Mouse (Mus musculus) neural tube, embryonic 13.5 days (tissue): Measurements from ENCODE around the gene Tsen2. TPM values are rescaled to one million over a fixed set of nuclear protein-coding genes. Genes with fewer than 3 reads are reported as not detected.

Experiments
- ATAC-seq: fragments of 200-750 bp; cut with Nextera tagmentation; 2 replicates; pipeline ENCODE4 v1.8.0; 2017; ENCODE audit warnings: low read depth, mild to moderate bottlenecking, moderate TSS enrichment, moderate library complexity
- H3K27ac ChIP-seq: fragments of 300-500 bp; sonication (generic); replicated peaks from 2 replicates; pipeline ENCODE4 v1.5.1; 2015; ENCODE audit warnings: moderate library complexity, mild to moderate bottlenecking, inconsistent platforms
- H3K27me3 ChIP-seq: fragments of 300-500 bp; sonication (generic); 2 replicates; pipeline ENCODE4 v1.6.1; 2015; ENCODE audit warnings: mild to moderate bottlenecking, inconsistent platforms
- H3K36me3 ChIP-seq: fragments of 300-500 bp; sonication (generic); 2 replicates; pipeline ENCODE4 v1.6.1; 2015; ENCODE audit warnings: mild to moderate bottlenecking, inconsistent platforms
- H3K4me1 ChIP-seq: fragments of 300-500 bp; sonication (generic); replicated peaks from 2 replicates; pipeline ENCODE4 v1.6.1; 2015; ENCODE audit warnings: inconsistent platforms
- H3K4me2 ChIP-seq: fragments of 300-500 bp; sonication (generic); 2 replicates; pipeline ENCODE4 v1.6.1; 2015; ENCODE audit warnings: inconsistent platforms, mild to moderate bottlenecking, moderate library complexity
- H3K4me3 ChIP-seq: fragments of 300-500 bp; sonication (generic); 2 replicates; pipeline ENCODE4 v1.5.1; 2015; ENCODE audit warnings: mild to moderate bottlenecking, inconsistent platforms
- H3K9ac ChIP-seq: fragments of 300-500 bp; sonication (generic); 2 replicates; pipeline ENCODE4 v1.6.1; 2015; ENCODE audit warnings: moderate library complexity, mild to moderate bottlenecking, inconsistent platforms
- H3K9me3 ChIP-seq: fragments of 300-500 bp; sonication (generic); 2 replicates; pipeline ENCODE4 v1.6.1; 2016; ENCODE audit warnings: inconsistent platforms
- WGBS: fragments of 180-500 bp; shearing (Covaris S2); methylation state at CpG from one replicate; pipeline ENCODE4 v1.1.7; 2015; 5-methylcytosine and 5-hydroxymethylcytosine counted together
- polyA plus RNA-seq: library from polyadenylated mRNA; unstranded; fragments of >200 nt; fragmentation: Nextera tagmentation; extraction: Ambion mirVana; gene quantifications from 2 replicates; pipeline ENCODE4 v1.2.1, GENCODE M21; 2015

Gene Tsen2
- polyA plus RNA-seq, 1 experiment from 2014 or later, result 31.7 TPM

DNA sequence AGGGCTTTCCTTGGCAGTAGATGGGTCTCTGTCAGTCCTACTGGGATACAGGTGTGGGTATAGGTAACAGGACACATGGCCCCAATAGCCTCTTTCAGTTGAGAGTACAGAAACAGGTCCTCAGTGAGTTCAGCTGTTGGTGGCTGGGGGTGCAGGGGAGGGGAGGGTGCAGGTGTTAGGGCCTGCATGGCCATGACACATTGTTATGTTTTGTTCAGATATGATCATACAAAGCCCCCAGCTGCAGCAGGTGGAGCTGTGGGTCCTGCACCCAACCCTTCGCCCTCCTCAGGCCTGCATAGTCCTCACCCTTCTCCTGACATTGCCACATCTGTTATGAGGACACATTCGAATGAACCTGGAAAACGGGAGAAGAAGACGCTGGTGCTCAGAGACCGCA lies 65.8 kb downstream of the Tsen2 start:
- no peak overlapping the region for H3K4me2 ChIP-seq
- H3K27me3 ChIP-seq, result no peaks in the 10 kb centered on the region
- no peak overlapping the region for H3K27ac ChIP-seq
- no peak overlapping the region for H3K9ac ChIP-seq
- H3K9me3 ChIP-seq, result no peaks in the 10 kb centered on the region
- H3K4me1 ChIP-seq, result peaks cover 8% of the 10 kb centered on the region
- peaks cover 61% of the 10 kb centered on the region for H3K36me3 ChIP-seq
- H3K4me3 ChIP-seq, result no peak overlapping the region
- ATAC-seq, result no peak
- WGBS, result 96% methylated on average over 5 of the region's 5 CpGs

DNA sequence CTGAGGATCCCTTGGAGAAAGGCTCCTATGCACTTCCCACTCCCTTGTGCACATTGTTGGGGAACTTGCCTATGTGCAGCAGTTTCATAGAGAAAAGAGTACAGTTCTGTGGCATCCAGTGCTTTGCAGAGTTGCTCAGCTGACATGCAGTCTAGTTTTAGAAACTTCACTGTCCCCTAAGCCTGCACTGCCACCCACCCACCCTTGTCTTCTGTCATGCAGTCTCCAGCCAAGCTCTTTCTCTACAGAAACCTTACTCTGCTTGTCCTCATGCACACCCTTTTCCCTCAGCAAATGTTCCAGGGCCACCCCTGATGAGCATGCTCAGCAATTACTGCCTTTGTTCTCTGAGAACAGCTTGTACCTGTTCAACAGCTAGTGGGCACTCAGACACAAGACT lies 69.3 kb downstream of the Tsen2 start:
- Histone ChIP-seq H3K27me3 (no peaks in the 10 kb centered on the region), H3K9ac (no peak overlapping the region), H3K4me1 (no peaks in the 10 kb centered on the region), H3K9me3 (no peaks in the 10 kb centered on the region), H3K4me3 (no peak overlapping the region), H3K27ac (no peak overlapping the region), H3K4me2 (no peak overlapping the region), H3K36me3 (peaks cover 91% of the 10 kb centered on the region)
- no peak for ATAC-seq

DNA sequence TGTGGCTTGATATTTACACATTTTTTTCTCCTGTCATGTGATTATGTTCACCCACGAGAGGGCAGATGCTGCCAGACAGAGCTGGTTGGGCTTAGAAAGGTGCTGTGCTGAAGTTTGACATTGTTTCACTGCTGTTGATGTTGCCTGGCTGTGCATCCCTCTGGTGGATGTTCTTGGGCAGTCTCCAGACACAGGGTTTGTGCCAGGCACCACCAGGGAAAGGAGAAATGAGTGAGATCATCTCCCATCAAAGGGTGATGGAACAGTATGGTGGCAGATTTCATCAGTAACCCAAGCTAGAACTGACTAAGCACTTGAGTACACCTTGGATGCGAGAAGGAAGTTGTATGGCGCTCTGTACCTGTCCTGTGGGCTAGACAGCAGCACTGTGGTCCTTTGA lies 71.5 kb downstream of the Tsen2 start:
- Histone ChIP-seq H3K27ac (no peak overlapping the region), H3K9ac (no peak overlapping the region), H3K4me1 (no peaks in the 10 kb centered on the region), H3K4me2 (no peak overlapping the region), H3K4me3 (no peak overlapping the region), H3K27me3 (no peaks in the 10 kb centered on the region), H3K9me3 (no peaks in the 10 kb centered on the region), H3K36me3 (peaks cover 97% of the 10 kb centered on the region)
- 89% methylated on average over 3 of the region's 3 CpGs for WGBS
- ATAC-seq, result no peak

DNA sequence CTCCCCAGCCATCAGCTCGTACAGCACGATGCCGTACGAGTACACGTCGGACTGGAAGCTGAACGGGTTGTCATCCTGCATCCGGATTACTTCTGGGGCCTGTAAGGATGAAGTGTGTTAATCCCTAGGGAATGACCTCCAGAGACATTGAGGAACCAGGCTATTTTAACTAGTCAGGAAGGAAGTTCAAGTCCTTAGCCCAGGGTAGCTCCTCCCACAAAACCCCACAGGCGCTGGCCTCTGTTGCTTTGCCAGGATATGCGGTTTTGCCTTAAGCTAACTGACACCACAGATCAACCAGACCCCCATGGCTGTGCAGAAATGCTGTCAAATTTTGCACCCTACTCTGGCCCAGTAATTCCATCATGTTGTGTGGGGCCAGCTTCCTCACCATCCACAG lies 75.4 kb downstream of the Tsen2 start:
- Histone ChIP-seq H3K4me3 (no peak overlapping the region), H3K27me3 (no peaks in the 10 kb centered on the region), H3K27ac (no peak overlapping the region), H3K36me3 (peaks cover 100% of the 10 kb centered on the region), H3K4me1 (no peaks in the 10 kb centered on the region), H3K9ac (no peak overlapping the region), H3K4me2 (no peak overlapping the region), H3K9me3 (no peaks in the 10 kb centered on the region)
- WGBS, result 90% methylated on average over 10 of the region's 10 CpGs
- ATAC-seq, result no peak

DNA sequence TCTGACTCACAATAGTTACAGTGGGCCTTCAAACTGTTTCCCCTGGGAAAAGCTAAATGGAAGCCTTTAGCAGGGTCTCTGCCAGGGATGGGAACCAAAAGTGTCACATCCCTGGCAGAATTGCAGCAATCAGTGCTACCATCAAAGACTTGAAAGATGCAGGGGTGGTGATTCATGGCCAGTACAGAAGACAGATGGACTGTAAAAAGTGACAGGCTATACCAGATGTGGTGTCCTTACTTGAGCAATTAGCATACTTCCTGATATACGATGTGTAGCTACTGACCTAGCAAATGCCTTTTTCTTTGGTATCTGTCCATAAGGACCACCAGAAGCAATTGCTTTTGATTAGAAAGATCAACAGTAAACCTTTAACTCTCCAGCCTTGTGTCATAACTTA lies 76.5 kb downstream of the Tsen2 start:
- peaks cover 100% of the 10 kb centered on the region for H3K36me3 ChIP-seq
- no peaks in the 10 kb centered on the region for H3K4me1 ChIP-seq
- no peak overlapping the region for H3K4me3 ChIP-seq
- WGBS, result 46% methylated on average over 1 of the region's 1 CpGs
- ATAC-seq, result no peak
- no peak overlapping the region for H3K9ac ChIP-seq
- H3K4me2 ChIP-seq, result no peak overlapping the region
- H3K27me3 ChIP-seq, result no peaks in the 10 kb centered on the region
- H3K9me3 ChIP-seq, result no peaks in the 10 kb centered on the region
- no peak overlapping the region for H3K27ac ChIP-seq

DNA sequence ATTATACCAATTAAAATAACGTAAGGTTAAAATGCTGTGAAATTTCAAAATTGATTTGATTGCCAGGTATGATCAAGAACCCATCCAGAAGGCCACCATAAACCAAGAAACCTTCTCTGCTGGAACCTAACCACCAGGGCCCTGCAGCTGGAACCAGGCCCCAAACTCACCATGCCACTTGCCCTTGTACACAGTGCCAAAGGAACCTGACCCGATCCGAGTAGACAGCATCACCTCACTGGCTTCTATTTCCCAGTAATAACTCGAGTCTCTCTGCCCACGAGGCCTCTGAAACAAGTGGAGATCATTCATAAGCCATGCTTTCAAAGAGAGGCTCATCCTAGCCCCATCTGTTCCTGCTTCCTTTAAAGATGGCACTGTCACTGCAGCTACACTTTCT lies 81.7 kb downstream of the Tsen2 start:
- H3K27me3 ChIP-seq, result no peaks in the 10 kb centered on the region
- ATAC-seq, result no peak
- no peak overlapping the region for H3K9ac ChIP-seq
- no peak overlapping the region for H3K4me3 ChIP-seq
- no peaks in the 10 kb centered on the region for H3K9me3 ChIP-seq
- H3K4me2 ChIP-seq, result no peak overlapping the region
- no peaks in the 10 kb centered on the region for H3K4me1 ChIP-seq
- 94% methylated on average over 5 of the region's 5 CpGs for WGBS
- peaks cover 93% of the 10 kb centered on the region for H3K36me3 ChIP-seq
- H3K27ac ChIP-seq, result no peak overlapping the region

Other genes with a start within 250 kb of the Tsen2 start
- 0.14 and 0.80 TPM in 2 replicates for gene Pparg, start 183.7 kb upstream of the Tsen2 start, polyA plus RNA-seq
- gene Mkrn2os, start 47.9 kb downstream of the Tsen2 start, polyA plus RNA-seq, result 0.35 and 0.77 TPM in 2 replicates
- gene Mkrn2, start 57.2 kb downstream of the Tsen2 start, polyA plus RNA-seq, result 30.2 and 38.4 TPM in 2 replicates
- gene Raf1, start 132.0 kb downstream of the Tsen2 start, polyA plus RNA-seq, result 141 and 156 TPM in 2 replicates
- 1.6 and 2.5 TPM in 2 replicates for gene Tmem40, start 217.7 kb downstream of the Tsen2 start, polyA plus RNA-seq
- 13.2 and 15.8 TPM in 2 replicates for gene Cand2, start 229.9 kb downstream of the Tsen2 start, polyA plus RNA-seq